9 mouse cellular contexts compared by ENCODE assay signal in the genomic region with DNA sequence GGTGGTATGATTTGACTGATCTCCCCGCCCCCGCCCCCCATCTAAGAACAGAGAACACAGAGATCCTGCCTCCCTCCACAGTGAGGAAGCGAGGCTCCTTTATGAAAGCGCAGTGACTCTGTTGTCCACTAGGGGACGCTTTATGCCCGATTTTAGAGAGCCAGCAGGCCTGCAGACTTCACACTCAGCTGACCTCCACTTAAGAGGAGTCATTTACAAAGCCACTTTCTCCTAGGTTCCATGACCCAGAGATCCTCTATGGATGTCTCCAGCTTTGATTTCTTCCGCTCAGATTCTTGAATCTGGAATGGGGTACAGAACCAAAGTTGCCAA. TPM values are rescaled to one million over a fixed set of nuclear protein-coding genes. Genes with fewer than 3 reads are reported as not detected.
A peak's percentile ranks its signal among the peaks of the same experiment; 100 is the strongest.
DNase-seq lines count a peak whose midpoint lies in the region; ATAC-seq and TF ChIP-seq lines count a peak whose summit lies in the region.
"Had no signal": no experiment of that assay in that cellular context is flagged by ENCODE, and none has a peak within 500 bp of the region (broad histone marks: within the 10 kb centered on the region; RNA-seq: fewer than 3 reads in every experiment).

No protein-coding gene starts in this region.

- H3K36me3 ChIP-seq in lung, embryonic 16.5 days (ENCODE audit: control insufficient read depth, insufficient read depth, low read length), result no peaks in the 10 kb centered on the region
- H3K36me3 ChIP-seq: heart, embryonic 13.5 days had no signal

- no peak overlapping the region for H3K4me2 ChIP-seq in lung, embryonic 16.5 days (ENCODE audit: low read depth, low read length)
- H3K4me2 ChIP-seq: heart, embryonic 13.5 days had no signal

- H3K9ac ChIP-seq in lung, embryonic 16.5 days (ENCODE audit: low read length), result no peak overlapping the region

- peak; percentile 82 for DNase-seq in ES-CJ7 (ENCODE audit: low read depth, low spot score)
- DNase-seq in heart, postnatal 14 days, result peak; percentile 76 to 86
- peak; percentile 82 to 90 for DNase-seq in kidney, postnatal 25 days
- peak; percentile 59 for DNase-seq in ovary, adult 18-20 months (ENCODE audit: low spot score)
- DNase-seq in thymus, postnatal 0 days (ENCODE audit: low spot score), result peak; percentile 80

- H3K4me1 ChIP-seq in bone marrow macrophage, adult 2 months (ENCODE audit: control insufficient read depth, insufficient read depth, low read length), result peaks cover 35% of the 10 kb centered on the region
- peaks cover 26% of the 10 kb centered on the region for H3K4me1 ChIP-seq in lung, embryonic 16.5 days (replicated peaks; ENCODE audit: control insufficient read depth, insufficient read depth, low read length)

- 0 out of 2 replicates have a peak, but pooled peaks have one; percentile 50 for ATAC-seq in erythroid progenitor cell, adult 5-6 weeks (replicated peaks; ENCODE audit: low FRiP score, poor library complexity, severe bottlenecking)
- ATAC-seq in lung, embryonic 16.5 days (ENCODE audit: low read depth), result peak; percentile 37

- TF ChIP-seq POLR2A in bone marrow macrophage, adult 2 months (IDR thresholded peaks at IDR 0.05; ENCODE audit: borderline replicate concordance, low read depth, low read length), result no peak

- H3K27me3 ChIP-seq in lung, embryonic 16.5 days (ENCODE audit: control insufficient read depth, insufficient read depth, low read depth, low read length), result no peaks in the 10 kb centered on the region
- H3K27me3 ChIP-seq: heart, embryonic 13.5 days had no signal

- peak; percentile 97 for TF ChIP-seq CTCF in bone marrow macrophage, adult 2 months (IDR thresholded peaks at IDR 0.05; ENCODE audit: low read depth, low read length)

- WGBS in lung, embryonic 16.5 days, result 7% methylated on average over 7 of the region's 7 CpGs

- H3K9me3 ChIP-seq in lung, embryonic 16.5 days (ENCODE audit: control insufficient read depth, low read length), result no peaks in the 10 kb centered on the region
- H3K9me3 ChIP-seq: heart, embryonic 13.5 days had no signal

- no peak overlapping the region for H3K27ac ChIP-seq in bone marrow macrophage, adult 2 months (ENCODE audit: insufficient read depth, low read depth, low read length)
- H3K27ac ChIP-seq in lung, embryonic 16.5 days (ENCODE audit: low read length), result no peak overlapping the region

- no peak overlapping the region for H3K4me3 ChIP-seq in bone marrow macrophage, adult 2 months (ENCODE audit: insufficient read depth, low read length)
- no peak overlapping the region for H3K4me3 ChIP-seq in lung, embryonic 16.5 days (ENCODE audit: low read length)
- H3K4me3 ChIP-seq: heart, embryonic 13.5 days had no signal

- intact Hi-C loops in heart, postnatal 14 days (cut with DNase I), result loop anchor here (1.0 to 10.0 kb wide), 4 partner anchors 70 to 311 kb away; no protein-coding TSS in a partner anchor

RNA-seq across cellular contexts. Expression of a gene that starts 9.7 kb away (rescaled TPM):
- polyA plus RNA-seq in bone marrow macrophage, adult 2 months (2012; ENCODE audit: insufficient read depth, insufficient read length, missing spikeins), result 18.2 and 24.6 TPM in 2 replicates
- 6.7 and 7.2 TPM in 2 replicates for total RNA-seq in erythroid progenitor cell, adult 5-6 weeks (2015; ENCODE audit: low replicate concordance)
- total RNA-seq in erythroid progenitor cell, adult 5-6 weeks (2017; ENCODE audit: low replicate concordance), result 3.6 and 6.9 TPM in 2 replicates
- 10 to 100 TPM; 40.8 to 42.3 TPM for total RNA-seq in heart, postnatal 14 days (2021)
- polyA plus RNA-seq in lung, embryonic 16.5 days (2015; fragmentation: Nextera tagmentation; extraction: Ambion mirVana), result 33.7 and 37.0 TPM in 2 replicates
- 53.2 and 56.4 TPM in 2 replicates for polyA plus RNA-seq in thymus, postnatal 0 days (2015; fragmentation: Nextera tagmentation; extraction: Ambion mirVana)

RNA-seq across cellular contexts. Expression of a gene that starts 32.9 kb away (rescaled TPM):
- 16.7 and 18.6 TPM in 2 replicates for polyA plus RNA-seq in bone marrow macrophage, adult 2 months (2012; ENCODE audit: insufficient read depth, insufficient read length, missing spikeins)
- 2.5 TPM in 1 of 2 replicates, not detected in the other for total RNA-seq in erythroid progenitor cell, adult 5-6 weeks (2015; ENCODE audit: low replicate concordance)
- 1.6 and 2.1 TPM in 2 replicates for total RNA-seq in erythroid progenitor cell, adult 5-6 weeks (2017; ENCODE audit: low replicate concordance)
- 1 to 10 TPM; 5.7 to 6.1 TPM for total RNA-seq in heart, postnatal 14 days (2021)
- polyA plus RNA-seq in lung, embryonic 16.5 days (2015; fragmentation: Nextera tagmentation; extraction: Ambion mirVana), result 1.8 and 2.1 TPM in 2 replicates
- polyA plus RNA-seq in thymus, postnatal 0 days (2015; fragmentation: Nextera tagmentation; extraction: Ambion mirVana), result 3.5 and 3.7 TPM in 2 replicates
